Mouse (Mus musculus) lung, postnatal 36 days (tissue): ENCODE measurements around the gene Lipk.

Experiments used
- DNase-seq: peaks from one replicate; pipeline ENCODE4 v3.0.0; 2022; ENCODE audit warnings: mixed read lengths

The Lipk gene

DNA sequence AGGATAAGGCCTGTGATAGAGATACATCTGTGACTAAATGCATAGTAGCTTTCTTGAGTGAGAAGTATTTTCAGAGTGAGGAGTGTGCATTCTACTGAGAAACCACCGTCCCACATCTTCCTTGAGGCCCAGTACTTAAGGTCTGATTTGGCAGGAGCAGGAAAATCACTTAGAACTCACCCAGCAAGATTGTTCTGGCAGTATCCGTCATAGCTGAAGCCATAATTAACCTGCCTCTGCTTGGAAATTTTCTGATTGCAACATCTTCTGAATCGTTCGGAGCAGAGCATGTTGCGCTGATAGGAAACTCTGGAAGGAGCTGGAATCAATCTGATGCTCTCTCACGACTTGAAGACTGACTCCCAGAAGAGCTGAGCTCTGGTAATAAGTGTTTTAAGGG lies at the start of gene Lipk:
Gene Lipk, plus strand, starts transcription at position 289 of the 400 bp plus-strand sequence.
- no peak for DNase-seq

DNA sequence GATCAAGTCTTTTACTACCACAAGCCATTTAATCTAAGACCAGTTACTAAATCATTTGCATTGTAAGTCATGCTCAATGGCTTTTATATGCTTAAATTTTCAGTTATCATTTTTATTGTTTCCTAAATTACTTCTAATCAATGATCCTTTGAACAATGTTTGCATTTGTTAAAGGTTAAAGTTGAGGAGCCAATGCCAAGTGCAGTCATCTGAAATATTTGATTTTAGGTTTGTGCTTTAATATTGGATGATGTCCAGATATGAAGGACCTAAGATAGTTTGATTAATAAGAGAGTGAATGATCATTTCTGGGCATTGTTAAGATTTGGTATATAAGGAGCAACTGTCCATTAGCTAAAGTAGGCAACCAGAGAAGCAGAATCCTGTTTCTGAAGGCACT lies 47.2 kb upstream of the Lipk start, which contains the start of gene Lipf:
Gene Lipf, plus strand, starts transcription at position 301 of the 400 bp plus-strand sequence.
- no peak for DNase-seq

DNA sequence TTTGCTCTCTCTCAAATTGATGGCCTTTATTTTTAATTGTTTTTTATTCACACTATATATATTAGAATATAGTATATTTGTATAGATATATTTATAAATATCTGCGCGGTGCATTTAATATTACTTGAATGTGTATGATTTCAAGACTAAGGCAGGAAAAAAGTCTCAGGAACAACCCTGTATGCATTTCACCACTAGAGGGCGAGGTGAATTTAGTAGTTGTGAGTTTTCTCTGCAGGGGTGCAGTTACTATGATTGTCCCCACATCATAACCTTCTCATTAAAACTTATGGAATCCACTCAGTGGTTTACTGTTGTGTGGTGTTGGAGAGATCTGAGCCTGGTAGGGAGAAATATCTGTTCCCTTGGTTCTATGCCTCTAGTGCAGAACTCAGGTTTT lies 29.1 kb upstream of the Lipk start:
- DNase-seq = peak; percentile 48

DNA sequence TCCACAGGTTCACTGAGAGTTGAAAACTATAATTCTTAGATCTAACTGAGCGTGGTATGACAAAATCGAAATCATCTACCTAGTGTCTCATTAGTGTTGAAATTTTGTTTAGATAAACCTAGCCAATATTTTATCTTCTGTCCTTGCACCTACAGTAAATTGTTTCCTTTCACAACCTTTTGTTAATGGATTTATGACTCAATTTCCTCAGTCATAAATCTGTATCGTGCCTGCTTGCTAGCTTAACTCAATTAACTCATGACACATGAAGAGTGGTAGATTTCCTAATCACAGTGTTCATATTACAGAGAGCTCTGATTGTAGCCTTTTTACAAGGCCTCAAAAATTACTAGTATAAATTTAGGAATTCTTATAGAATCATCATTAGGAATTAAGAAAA lies 25.0 kb upstream of the Lipk start:
- DNase-seq = no peak

DNA sequence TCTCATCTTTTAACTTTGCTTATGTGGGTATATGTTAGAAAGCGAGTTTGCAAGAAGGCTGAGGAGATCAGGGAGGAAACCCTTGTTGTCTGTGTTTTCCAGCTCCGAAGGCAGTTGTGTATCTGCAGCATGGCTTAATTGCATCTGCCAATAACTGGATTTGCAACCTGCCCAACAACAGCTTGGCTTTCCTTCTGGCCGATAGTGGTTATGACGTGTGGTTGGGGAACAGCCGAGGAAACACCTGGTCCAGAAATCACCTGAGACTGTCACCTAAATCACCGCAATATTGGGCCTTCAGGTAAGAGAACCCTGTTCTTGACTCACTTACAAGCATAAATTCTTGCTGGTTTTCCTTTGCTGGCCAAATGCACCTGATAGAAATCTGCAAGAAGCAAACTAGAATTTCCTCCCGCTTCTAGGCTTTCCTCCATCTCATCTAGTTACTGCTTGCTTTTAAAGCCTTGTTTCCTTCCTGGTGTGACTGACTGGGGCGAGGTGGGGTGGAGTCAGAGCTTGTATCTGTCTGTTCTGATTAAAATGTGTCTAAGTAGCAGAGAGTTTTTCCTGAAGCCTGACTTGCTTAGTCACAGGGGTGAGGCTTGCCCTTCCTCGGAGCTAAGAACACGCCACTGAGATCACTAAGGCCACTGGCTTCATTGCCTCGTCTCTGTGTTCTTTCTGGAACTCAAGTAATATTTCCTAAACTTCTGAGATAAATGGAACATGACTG lies 13.5 kb downstream of the Lipk start:
- DNase-seq = no peak

DNA sequence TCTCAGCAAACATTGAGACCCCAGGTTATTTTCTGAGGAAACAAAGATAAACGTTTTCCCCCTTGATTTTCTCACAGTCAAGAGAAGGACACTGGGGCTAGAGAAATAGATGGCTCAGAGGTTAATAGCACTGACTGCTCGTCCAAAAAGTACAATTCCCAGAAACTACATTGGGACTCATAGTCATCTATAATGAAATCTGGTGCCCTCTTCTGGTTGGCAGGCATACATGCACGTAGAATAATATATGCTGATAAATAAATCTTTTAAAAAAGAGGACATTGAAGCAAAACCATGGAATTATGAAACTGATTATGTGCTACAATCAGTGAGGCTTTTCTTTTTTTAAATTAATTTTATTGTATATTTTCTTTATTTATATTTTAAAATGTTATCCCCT lies 14.7 kb downstream of the Lipk start:
- DNase-seq = peak; percentile 3

DNA sequence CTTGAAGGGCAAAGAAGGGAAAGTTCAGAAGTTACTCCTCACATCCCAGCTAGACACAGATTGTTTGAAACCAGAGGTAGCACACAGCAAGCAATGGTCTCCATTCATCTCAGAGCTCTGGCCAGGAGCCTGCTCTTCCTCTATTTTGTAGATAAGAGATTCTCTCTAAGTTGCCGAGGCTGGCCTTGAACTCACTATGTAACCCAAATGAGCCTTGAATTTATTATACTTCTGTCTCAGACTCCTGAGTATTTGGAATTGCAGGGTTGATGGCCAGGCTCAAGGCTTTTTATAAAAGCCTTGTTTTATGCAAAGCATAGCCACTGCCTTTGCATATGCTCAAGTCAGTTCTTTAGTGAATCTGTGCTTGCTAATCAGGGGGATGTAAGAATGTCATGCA lies 31.6 kb downstream of the Lipk start:
- no peak for DNase-seq

DNA sequence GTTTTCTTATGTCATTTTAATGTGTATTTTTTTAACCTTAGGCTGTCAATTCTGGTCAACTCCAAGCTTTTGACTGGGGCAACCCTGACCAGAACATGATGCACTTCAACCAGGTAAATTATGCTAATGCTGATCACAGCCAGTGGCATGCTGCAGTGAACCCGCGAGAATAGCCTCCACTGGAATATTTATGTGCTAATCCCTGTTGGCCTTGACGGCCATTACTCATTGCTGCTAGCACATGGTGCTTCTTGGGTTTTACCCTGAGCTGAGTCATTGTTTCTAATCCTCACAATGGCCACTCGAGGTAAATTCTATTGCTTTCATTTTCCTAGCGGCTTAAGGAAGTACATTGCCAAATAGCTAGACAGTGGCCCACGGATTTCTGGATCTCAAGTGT lies 34.9 kb downstream of the Lipk start:
- DNase-seq = no peak

DNA sequence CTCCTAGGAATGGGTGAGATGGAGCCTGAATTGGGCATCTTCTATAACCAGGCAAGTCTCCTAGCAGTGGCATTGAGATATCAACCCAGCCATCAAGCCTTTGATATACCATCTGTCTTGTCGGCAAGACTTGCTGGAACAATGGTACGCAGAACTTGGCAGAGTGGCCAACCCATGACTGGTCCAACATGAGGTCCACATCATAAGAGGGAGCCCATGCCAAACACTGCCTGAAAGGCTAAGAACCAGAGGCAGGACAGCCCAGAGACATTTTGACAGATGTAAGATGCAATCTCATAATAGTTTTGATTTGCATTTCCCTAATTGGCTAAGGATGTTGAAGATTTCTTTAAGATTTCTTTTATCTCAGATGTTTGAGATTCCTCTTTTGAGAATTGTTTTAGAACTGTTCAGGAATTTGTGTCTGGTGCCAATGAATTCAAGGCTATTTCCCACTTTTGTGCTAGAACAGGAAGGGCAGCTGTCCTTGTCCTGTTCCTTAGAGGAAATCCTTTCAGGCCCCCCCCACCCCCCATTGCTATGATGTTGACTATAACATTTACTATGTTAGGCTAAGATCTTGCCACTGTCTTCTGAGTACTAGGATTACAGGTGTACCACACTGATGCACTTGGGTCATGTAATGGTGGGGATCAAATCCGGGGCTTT lies 41.4 kb downstream of the Lipk start:
- peak; percentile 70 for DNase-seq

DNA sequence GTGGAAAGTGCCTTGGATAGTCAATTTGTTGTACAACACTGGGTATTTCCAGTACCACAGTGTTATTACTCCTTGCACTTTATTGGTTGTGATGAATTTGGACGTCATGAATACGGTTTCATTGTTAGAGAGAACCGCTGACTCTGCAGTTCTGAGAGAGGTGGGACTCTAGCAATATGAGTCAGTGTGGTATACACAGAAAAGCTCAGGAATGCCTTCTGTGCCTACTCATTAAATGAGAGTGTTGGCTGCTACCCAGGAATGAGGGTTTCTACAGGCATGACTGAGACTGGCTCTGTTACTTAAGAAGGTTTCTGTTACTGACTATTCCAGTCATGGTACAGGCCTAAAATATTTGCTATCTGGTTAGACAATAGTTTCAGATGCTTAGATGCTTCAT lies 43.4 kb downstream of the Lipk start:
- DNase-seq = no peak

DNA sequence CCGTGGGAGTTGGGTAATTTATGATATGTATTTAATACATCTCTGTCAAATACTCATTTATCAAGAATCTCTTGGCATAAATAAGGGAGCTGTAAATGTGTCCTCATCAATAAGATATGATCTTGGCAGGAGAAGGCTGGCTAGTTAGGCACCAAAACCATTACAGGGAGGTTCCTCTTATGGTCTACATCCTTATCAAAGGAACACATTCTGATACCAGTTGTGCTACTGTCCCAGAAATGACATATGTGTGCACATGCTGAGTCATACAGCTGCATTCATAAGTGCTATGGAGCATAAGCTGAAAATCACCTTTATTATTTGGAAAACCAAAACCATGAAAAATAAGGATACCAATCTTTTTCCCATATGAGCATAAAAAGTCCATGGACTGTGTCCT lies 55.5 kb downstream of the Lipk start:
- DNase-seq = no peak

DNA sequence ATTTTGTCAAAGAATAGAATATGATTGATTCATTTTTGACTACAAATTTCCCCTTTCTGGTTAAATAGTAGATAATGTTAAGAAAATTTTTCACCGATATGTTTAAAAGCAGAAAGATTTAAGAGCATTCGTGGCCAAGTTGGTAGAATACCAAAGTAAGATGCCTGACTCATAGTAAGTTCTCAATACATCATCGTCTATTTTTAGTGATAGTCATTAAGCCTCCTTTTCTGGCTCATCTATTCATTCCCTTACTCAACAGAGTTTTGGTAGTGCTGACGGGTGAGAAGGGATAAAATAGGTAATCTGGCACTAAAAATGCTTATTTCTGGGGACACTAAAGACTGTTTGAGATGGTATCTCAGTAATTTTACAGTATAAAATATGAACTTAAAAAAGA lies 56.0 kb downstream of the Lipk start:
- DNase-seq = no peak

DNA sequence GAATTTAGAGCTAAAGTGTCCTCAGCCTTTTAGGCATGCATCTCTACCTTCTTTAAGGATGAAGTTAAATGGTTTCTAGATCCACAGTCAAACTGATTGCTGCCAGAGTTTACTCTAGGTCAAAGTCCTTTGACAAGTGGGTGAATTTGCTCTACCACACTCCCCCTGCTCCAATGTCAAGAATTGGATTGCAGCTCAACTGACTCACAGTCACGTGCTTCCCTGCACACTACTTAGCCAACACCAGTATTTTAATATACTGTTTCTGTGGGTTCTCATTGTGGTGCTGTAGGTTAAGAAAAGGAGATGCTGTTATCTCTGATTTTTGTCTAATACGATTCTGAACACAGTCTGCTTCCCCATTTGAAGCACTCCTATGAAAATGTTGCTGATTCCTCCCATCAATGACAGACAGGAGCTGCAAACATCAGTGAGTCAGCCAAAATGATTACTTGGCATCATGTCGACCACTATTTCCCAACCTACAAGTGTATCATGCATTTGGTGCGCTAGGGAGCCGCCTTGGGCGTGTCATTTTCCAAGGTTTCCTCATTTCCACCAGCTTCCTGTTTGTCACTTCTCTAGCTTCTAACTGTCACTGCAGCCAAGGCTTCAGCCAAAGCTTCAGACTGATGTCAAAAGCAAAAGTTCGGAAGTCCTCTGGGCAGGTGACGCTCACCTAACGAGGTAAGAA lies 58.8 kb downstream of the Lipk start, which contains the start of gene Lipn:
Gene Lipn, plus strand, starts transcription at position 580 of the 694 bp plus-strand sequence.
- peak; percentile 3 for DNase-seq

DNA sequence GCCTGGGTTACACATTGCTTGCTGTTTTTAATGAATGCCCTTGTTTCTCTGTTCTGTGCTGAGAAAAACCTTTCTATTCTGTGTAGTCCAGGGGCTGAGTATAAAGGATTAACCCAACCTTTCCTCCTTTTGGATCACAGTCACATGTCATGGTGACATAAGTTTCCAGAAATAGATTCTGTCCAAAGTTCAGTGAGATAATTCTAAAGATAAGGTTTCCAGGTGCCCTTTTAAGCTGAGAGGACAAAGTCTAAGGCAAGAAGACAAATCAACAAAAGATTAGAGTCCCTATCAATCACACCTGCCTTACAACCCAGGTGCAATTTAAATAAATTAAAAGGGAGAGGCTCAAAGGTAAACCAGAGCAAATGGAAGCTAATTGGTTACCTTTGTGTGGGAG lies 66.1 kb downstream of the Lipk start:
- no peak for DNase-seq

DNA sequence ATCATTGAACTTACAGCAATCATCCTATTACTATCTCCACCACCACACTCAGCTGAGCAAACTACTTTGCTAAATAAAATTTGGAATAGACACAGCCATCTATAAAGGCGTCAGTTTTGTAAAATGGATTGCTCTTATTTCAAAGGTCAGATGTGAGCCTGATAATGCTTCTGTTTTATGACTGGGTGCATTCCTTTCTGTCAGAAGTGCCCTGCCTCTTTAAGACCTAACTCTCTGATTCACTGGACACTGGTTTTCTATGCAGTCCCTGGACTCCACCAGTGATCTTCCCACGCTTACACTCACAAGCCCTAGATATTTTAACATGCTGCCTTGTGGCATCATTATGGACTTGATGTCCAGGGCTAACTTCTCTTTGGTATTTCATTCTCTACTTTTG lies 70.0 kb downstream of the Lipk start:
- no peak for DNase-seq

DNA sequence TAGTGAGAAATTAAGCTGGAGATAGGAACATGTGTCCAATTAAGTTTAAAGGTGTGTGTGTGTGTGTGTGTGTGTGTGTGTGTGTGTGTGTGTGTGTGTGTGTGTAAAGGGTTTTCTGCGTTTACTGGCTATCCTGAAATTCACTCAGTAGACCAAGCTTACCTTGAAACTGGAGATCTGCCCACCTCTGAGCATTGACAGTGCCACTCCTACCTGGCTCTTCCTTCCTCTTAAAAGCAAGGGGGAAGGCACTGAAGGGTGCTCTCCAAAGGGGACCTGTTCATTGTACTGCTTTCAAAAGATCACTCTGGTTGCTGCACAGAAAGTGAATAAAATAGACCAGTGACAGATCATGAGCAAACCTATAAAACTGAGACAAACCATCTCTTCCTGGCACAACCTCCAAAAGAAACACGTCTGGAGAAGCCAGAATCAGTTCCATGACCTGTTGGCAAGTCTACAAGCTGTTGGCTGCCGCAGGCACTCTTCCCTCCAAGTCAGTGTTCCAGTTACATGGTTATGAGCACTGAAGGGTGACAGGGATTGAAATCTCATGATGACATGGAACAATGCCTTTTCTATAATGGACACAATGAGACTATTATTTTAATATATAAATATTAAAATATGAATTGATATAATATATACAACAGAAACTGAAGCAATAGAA lies 81.1 kb downstream of the Lipk start:
- no peak for DNase-seq

DNA sequence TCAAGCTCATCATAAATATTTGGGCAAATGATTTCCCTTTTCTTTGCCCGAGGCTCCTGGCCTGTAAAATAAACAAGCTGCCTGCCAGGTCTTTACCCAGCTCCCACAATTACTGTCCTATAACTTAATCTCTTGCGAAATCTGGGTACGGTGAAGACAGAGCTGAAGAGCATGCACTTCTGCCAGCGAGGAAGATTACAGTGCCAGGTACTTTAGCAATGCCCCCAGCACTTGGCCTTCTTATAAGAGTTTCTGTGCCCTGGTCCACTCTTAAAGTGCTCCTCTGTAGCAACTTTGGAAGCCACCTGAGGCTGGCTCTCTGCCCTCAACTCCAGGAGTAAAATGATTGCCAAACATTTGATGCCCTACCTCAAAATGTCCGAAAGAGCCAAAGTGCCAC lies 87.3 kb downstream of the Lipk start:
- DNase-seq = peak; percentile 49

DNA sequence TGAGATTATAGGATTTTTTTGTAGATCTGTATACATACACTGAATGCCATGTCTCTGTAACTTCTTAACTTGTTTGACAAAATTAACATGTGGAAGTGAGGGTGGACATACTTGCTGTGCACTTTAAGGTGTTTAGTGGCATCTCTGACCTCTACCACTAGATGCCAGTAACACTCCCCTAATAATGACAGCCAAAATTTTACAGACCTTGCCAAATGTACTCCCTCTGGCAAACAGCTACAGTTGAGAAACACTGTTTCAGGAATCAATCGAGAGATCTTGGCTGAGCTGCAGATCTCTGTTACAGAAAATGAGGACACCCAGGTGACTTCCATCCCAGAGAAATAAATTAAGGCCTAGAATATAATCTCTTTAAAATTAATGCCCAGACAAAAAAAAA lies 88.1 kb downstream of the Lipk start:
- no peak for DNase-seq
